Mouse (Mus musculus) macrophage (primary cell): ENCODE measurements around the gene Tifa. TPM values are rescaled to one million over a fixed set of nuclear protein-coding genes. Genes with fewer than 3 reads are reported as not detected.
"Not testable (repeated sequence)": the region's sequence is repeated elsewhere in the genome, so short reads cannot be mapped to it uniquely, and the experiment has no call there.

Experiments
- H3K27ac ChIP-seq: fragments of 350-480 bp; formaldehyde crosslinking; 2 replicates; pipeline ENCODE4 v1.9.0; 2021
- H3K36me3 ChIP-seq: fragments of 350-480 bp; formaldehyde crosslinking; 2 replicates; pipeline ENCODE4 v1.9.0; 2021; ENCODE audit errors: inconsistent target
- H3K4me3 ChIP-seq: fragments of 350-480 bp; formaldehyde crosslinking; 2 replicates; pipeline ENCODE4 v1.9.0; 2021; ENCODE audit errors: inconsistent target
- H3K79me2 ChIP-seq: fragments of 350-480 bp; formaldehyde crosslinking; 2 replicates; pipeline ENCODE4 v1.9.0; 2021; ENCODE audit errors: inconsistent target
- WGBS: methylation state at CpG from one replicate; pipeline ENCODE4 v1.1.7; 2026; ENCODE audit warnings: inconsistent platforms; ENCODE audit not compliant: missing documents; 5-methylcytosine and 5-hydroxymethylcytosine counted together
- polyA plus RNA-seq: library from polyadenylated mRNA; stranded (reverse); fragments of 250-400 nt; gene quantifications from 3 replicates; pipeline ENCODE4 v1.2.4, GENCODE M21; 2018; ENCODE audit warnings: inconsistent platforms

Gene Tifa
- polyA plus RNA-seq, 1 experiment from 2014 or later: 84.8 TPM

DNA sequence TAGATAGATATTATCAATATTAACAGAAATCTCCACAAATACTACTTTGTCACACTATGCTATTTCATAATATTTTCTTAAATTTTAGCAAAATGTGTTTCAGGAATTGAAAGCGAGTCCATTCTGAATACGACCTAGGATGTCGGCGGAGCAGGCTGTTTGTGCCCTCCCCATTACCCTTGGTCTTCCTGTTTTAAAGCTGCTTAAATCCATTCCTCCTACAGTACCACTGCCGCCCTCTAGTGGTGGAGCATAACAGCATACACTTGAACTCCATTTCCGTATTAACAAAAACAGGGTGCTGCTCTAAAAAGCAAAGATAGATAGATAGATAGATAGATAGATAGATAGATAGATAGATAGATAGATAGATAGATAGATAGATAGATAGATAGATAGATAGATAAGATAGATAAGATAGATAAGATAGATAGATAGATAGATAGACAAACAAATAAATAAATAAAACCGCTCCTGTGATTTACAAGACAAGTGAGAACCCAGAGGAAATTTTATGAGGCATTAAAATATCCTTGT, 26.5 kb upstream of the Tifa start:
- H3K79me2 ChIP-seq: peaks cover 72% of the 10 kb centered on the region
- no peak overlapping the region; the same call in 1 of the 2 replicates for H3K4me3 ChIP-seq
- H3K36me3 ChIP-seq: no peaks in the 10 kb centered on the region
- H3K27ac ChIP-seq: no peak overlapping the region
- 17% methylated on average over 7 of the region's 7 CpGs for WGBS

DNA sequence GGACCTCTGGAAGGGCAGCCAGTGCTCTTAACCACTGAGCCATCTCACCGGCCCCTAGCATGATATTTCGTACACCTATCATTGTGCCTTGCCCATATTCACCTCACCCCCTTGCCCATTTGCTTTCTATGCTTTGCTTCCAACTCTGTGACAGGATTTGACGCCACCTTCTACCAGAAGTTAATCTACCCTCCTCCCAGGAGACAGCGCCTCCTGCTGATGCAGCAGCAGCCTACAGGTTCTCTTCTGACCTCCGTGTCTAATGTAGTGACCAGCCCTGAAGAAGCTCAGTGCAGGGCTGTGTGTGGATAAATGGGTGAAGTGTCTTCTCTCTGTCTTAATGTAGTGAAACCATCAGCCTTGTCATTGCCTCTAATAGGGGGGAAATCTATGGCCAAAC, 25.1 kb upstream of the Tifa start:
- H3K79me2 ChIP-seq: peaks cover 71% of the 10 kb centered on the region
- H3K4me3 ChIP-seq: no peak overlapping the region
- 96% methylated on average over 5 of the region's 5 CpGs for WGBS
- H3K27ac ChIP-seq: no peak overlapping the region
- H3K36me3 ChIP-seq: no peaks in the 10 kb centered on the region

DNA sequence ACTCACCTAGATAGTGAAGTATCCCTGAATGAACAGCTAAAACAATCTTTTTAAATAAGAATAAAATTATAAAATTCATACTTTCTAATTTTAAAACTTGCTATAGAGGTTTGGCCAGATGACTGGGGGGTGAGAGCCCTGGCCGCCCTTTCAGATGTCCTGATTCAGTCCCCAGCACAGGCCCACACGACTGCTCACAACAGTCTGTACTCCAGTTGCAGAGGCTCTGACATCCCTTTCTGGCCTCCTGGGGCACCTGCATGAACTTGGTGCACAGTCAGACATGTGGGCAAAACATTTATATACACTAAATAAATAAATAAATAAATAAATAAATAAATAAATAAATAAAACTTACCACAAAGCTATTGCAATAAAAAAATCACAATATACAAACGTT, 23.6 kb upstream of the Tifa start:
- 83% methylated on average over 3 of the region's 3 CpGs for WGBS
- Histone ChIP-seq H3K36me3 (no peaks in the 10 kb centered on the region), H3K79me2 (peaks cover 80% of the 10 kb centered on the region), H3K27ac (no peak overlapping the region), H3K4me3 (no peak overlapping the region)

DNA sequence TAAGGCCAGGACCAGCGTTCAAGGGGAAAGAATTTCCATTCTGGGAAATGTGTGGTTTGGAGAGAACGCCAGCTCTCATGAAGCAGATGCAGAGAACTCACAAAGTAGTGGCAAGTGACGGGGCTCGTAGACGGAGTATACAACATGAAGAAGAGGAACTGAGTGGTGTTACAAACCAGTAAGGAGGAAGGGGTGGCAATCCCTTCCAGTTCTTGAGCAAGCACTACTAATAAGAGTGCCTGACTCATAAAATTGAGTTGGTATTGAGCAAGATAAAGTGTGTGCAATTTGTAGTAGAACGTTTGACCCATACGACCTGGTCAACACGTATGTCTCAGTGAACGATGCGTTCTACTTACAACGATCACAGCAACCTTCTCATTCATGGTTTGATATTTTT, 20.5 kb upstream of the Tifa start:
- Histone ChIP-seq H3K4me3 (no peak overlapping the region), H3K27ac (peak overlapping the region; percentile 68)

DNA sequence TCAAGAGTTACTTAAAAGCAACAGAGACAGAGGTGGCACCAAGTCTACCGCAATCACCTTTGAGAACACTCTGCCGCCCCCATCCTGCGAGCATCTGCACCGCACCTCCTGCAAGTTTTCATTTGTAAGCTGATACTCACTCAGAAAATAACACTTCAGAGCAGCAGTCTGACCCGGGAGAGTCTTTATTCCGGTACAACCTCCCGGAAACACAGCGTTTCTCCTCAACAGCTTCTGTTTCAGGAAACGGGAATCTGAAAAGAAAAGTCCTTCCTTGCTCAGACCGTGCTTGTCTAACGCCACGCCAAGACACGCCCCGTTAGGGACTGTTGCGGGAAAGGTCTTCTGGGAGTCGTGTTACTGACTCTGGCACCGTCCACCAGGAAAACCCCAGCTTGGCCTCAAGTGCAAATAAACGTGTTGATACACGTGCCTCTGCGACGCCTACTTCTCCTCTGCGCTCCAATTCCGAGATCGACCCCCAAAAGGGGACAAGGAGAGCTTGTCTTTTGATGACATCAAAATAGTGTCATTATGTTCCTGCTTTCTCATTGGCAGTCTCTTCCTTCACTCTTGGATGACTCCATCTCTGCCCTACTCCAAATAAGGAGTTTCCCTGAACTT, 9.5 kb upstream of the Tifa start, which contains the start of gene Alpk1:
Gene Alpk1 (minus strand): TSS at position 507 of the 624 bp plus-strand sequence.
- no peaks in the 10 kb centered on the region for H3K36me3 ChIP-seq
- peak within 1 kb of the TSS; percentile 51 for H3K4me3 ChIP-seq
- H3K79me2 ChIP-seq: peaks cover 14% of the 10 kb centered on the region
- under 1% methylated on average over 24 of the region's 24 CpGs for WGBS
- H3K27ac ChIP-seq: peak within 1 kb of the TSS; percentile 88

More for the DNA sequence above, 20.5 kb upstream of the Tifa start:
- Histone ChIP-seq H3K36me3 (no peaks in the 10 kb centered on the region), H3K79me2 (peaks cover 65% of the 10 kb centered on the region)
- WGBS: under 1% methylated on average over 11 of the region's 11 CpGs

DNA sequence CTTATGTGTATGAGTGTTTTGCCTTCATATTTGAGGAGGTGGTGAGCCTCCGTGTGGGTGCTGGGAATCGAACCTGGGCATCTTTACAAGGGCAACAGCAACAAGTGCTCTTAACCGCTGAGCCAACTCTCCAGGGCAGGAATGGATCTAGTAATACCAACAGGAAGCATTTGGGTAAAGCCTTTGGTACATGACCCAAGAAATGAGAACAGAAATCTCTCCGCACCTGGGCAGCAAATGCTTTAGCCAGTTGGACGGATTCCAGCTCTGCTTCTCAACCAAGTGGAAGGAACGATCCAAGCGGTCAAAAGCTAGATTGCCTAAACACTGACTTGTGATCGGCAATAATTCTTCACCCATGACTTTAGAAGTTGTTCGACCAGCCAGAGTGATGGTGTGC, 8.7 kb upstream of the Tifa start:
- H3K27ac ChIP-seq: peak overlapping the region; percentile 88
- H3K36me3 ChIP-seq: no peaks in the 10 kb centered on the region
- no peak overlapping the region for H3K4me3 ChIP-seq
- WGBS: 92% methylated on average over 9 of the region's 9 CpGs
- peaks cover 18% of the 10 kb centered on the region for H3K79me2 ChIP-seq

DNA sequence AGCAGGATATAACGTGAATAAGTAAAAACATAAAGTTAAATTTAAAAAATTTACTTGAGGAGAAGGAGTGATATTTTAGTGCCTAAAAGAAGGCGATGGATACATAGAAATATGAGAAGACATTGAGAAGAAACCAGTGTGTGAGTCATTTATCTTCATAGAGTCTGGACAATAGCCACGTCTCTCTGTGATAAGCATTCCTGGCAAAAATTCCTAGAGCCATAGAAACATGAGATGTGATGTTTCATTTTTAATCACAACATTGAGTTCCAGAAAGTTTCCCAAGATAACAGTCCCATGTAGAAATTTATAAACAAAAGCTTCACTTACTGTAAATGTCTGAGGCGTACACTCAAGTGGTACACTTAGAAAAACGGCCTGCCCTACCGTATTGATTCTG, 6.7 kb upstream of the Tifa start:
- H3K4me3 ChIP-seq: no peak overlapping the region
- no peak overlapping the region for H3K27ac ChIP-seq
- H3K36me3 ChIP-seq: no peaks in the 10 kb centered on the region
- peaks cover 28% of the 10 kb centered on the region for H3K79me2 ChIP-seq
- 96% methylated on average over 6 of the region's 6 CpGs for WGBS

DNA sequence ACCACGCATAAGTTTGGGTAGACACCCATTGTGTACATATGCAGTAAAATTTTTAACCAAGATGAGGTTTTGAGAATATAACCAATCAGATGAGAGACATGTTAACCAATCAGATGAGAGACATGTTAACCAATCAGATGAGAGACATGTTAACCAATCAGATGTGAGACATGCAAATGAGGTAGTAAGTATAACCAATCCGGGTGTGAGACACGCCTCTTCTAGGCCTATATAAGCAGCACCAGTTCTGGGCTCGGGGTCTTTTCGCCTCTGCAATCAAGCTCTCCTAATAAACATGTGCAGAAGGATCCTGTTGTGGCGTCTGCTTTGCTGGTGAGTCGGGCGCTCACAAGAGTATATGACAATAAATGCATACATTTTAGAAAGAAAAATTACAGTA, 5.9 kb upstream of the Tifa start:
- not testable (repeated sequence) for H3K4me3 ChIP-seq, H3K36me3 ChIP-seq, H3K27ac ChIP-seq
- peaks cover 34% of the 10 kb centered on the region for H3K79me2 ChIP-seq
- 100% methylated on average over 6 of the region's 8 CpGs for WGBS

DNA sequence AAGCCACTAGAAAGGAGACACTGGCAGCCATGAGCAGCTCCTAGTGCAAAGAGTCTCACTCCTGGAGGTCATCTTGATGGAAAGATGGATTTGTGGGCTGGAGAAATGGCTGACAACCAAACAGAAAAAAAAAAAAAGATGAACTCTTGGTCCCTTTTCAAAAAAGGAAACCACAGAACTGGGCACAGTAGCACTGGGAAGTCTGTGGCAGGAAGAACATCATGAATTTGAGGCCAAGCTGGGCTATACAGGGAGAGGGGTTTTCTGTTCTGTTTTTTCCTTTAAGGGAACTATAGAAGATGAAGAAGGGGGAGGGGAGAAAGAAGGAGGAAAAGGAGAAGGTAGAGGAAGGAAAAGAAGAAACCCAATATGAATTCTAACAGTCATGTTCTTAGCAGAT, 2.6 kb upstream of the Tifa start:
- H3K27ac ChIP-seq: peak overlapping the region; percentile 99

DNA sequence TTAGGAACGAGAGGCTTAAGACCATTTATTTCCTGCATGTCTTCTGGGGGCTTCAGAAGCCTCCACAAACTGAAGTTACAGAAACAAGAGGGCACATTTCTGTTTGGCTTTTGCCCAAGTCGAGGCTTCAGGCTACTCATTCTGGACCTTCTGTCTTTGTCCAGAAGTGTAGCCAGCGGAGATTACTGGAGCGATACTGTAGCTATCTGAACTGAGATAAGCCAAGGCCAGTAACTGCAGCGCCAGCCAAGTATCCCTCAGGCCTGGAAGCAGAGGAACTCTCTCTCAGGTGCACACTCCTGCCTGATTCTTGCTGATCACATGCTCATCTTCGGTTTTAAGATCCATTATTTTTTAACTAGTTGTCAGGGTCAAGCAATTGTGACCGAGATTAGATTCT, 1.6 kb upstream of the Tifa start:
- Histone ChIP-seq H3K4me3 (peak overlapping the region; percentile 98), H3K79me2 (peaks cover 64% of the 10 kb centered on the region), H3K36me3 (no peaks in the 10 kb centered on the region), H3K27ac (peak overlapping the region; percentile 99)
- WGBS: 66% methylated on average over 7 of the region's 7 CpGs

More for the DNA sequence above, 2.6 kb upstream of the Tifa start:
- H3K4me3 ChIP-seq: no peak overlapping the region
- no peaks in the 10 kb centered on the region for H3K36me3 ChIP-seq
- peaks cover 54% of the 10 kb centered on the region for H3K79me2 ChIP-seq

DNA sequence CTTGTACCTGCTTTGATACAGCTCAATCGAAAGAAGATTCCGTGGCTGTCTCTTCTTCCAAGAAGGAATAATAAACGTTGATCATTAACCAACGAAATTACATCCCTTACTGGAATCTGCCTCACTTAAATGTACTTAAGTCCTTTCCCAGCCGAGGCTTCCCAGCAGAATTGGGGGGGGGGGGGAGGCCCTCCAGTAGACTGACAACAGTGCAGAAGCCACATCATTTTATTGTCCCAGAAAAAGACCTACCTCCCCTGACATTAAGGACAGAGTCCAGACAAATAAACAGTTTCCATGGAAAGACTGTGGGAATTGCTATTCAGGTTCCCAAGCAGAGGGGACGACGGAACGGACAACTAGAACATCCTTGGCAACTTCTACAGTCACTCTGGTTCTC, 686 bp upstream of the Tifa start:
- Histone ChIP-seq H3K27ac (peak overlapping the region; percentile 99), H3K79me2 (peaks cover 73% of the 10 kb centered on the region), H3K4me3 (peak overlapping the region; percentile 98), H3K36me3 (peaks cover 1% of the 10 kb centered on the region; the same call in 1 of the 2 replicates)
- 77% methylated on average over 8 of the region's 8 CpGs for WGBS

DNA sequence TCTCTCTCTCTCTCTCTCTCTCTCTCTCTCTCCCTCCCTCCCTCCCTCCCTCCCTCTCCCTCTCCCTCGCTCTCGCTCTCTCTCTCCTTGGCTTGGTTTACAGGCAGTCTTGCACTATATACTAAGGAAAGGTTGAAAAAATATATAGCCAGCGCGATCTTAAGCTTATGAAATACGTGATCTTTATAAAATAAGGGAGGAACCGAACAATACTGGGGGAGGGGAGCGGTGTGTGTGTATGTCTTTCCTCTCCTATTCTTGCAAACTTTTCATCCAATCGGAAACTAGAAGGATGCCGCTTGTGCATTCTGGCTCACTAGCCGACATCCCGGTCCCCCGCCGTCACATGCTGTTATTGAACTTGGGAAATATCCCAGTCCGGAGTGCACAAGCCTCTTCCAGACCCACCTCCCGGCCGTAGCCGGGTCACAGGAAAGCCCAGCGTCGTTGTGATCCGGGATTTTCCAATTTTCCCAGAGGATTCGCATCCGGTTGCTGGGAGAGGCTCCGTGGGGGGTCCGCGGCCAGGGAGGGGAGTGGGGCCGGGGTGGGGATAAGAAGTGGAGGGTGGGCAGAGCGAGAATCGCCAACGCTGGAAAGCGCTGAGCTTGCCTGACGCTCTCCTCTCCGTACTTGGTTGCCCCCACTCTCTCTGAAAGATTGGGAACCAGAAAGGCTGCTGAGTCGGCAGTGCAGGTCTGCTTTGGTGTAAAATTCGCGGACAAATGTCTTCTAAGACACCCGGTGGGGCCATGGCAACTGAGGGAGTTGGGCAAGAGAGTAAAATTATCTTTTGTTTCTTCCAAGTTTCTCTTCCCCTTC, 840 bp downstream of the Tifa start:
- H3K79me2 ChIP-seq: peaks cover 88% of the 10 kb centered on the region
- peaks cover 13% of the 10 kb centered on the region; the same call in 1 of the 2 replicates for H3K36me3 ChIP-seq
- peak overlapping the region; percentile 99 for H3K27ac ChIP-seq
- WGBS: 0% methylated on average over 34 of the region's 36 CpGs
- H3K4me3 ChIP-seq: peak overlapping the region; percentile 98

DNA sequence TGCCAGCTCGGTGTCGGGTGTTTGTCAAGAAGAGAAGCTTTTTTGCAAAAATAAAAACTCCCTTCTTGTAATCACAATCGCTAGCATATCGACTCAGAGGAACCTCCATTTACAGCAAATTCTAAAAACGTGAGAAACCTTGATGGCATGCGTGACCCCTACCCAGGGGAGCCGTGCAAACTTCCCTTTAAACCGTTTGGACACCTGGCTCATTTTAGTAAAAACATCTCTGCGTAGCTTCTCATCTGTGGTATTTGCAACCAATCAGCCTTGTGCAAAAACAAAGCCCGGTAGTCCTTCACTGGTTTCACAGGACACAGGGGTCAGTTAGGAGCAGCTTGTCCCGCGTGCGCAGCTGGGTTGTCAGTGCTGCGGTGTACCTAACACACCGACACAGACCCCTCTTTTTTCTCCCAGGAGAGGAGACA, 1.5 kb downstream of the Tifa start:
- peak overlapping the region; percentile 98 for H3K4me3 ChIP-seq
- H3K79me2 ChIP-seq: peaks cover 89% of the 10 kb centered on the region
- 0% methylated on average over 15 of the region's 15 CpGs for WGBS
- peaks cover 13% of the 10 kb centered on the region; the same call in 1 of the 2 replicates for H3K36me3 ChIP-seq
- H3K27ac ChIP-seq: peak overlapping the region; percentile 99

DNA sequence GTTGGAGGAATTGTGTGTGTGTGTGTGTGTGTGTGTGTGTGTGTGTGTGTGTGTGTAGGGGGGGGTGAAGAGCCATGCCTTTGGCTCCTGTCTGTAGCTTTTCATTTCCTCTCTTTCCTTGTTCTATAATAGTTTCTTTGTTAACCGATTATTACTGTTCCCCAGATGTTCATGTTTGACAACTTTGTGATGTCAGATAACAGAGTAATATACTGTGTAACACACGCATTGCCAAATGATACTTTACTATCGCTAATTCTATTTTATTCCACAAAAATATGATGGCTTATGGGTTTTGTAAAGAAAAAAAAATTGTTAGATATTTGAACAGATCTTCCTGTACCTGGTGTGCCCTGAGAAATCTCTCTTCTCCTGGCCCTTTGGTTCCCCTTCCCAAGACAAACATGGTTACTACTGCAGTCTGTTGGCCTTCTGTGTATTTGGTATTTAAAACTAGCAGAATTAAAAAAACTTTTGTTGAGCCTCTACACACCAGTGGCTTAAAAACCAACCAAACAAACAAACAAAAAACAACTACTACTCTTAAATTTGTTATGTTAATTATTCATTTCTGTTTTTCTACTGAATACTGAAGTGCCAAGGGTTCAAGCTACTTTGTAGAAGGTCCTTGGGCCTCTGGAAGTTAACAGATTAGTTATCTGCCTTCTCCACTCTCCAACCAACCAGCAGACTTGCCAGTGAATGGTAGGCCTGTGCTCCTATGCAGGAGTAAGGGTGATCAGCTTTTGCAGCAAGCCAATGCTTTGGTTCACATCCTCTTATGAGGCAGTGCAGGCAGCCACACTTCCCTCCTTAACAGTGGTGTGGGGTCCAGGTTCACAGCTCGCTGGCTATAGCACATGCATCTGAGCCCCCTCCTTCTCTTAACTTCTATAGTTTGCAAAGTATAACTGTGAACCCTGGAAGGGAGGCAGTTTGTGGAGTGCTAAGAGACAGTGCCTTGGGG, 2.3 kb downstream of the Tifa start:
- Histone ChIP-seq H3K27ac (peak overlapping the region; percentile 99), H3K79me2 (peaks cover 91% of the 10 kb centered on the region), H3K4me3 (peak overlapping the region; percentile 98), H3K36me3 (peaks cover 19% of the 10 kb centered on the region)
- WGBS: 13% methylated on average over 4 of the region's 4 CpGs
